Mouse (Mus musculus) CH12.LX (cell line): ENCODE measurements around the gene Clcn2.

Experiments
- CTCF ChIP-seq, 2 experiments: IDR thresholded peaks in 1 of 2; conservative IDR thresholded peaks in 1 of 2; 2 replicates each; pipeline ENCODE4 v1.5.1; 2011 to 2012; ENCODE audit warnings: low read depth in 2 of 2, low read length in 2 of 2, improper control_type of control experiment in 1 of 2, inconsistent platforms in 1 of 2, mild to moderate bottlenecking in 1 of 2, moderate library complexity in 1 of 2
- EP300 ChIP-seq: IDR thresholded peaks from 2 replicates; pipeline ENCODE4 v1.6.1; 2011; ENCODE audit warnings: low read length, improper control_type of control experiment
- HCFC1 ChIP-seq: IDR thresholded peaks from 2 replicates; pipeline ENCODE4 v1.6.1; 2012; ENCODE audit warnings: low read depth, mild to moderate bottlenecking, inconsistent platforms, low read length, improper control_type of control experiment
- NELFE ChIP-seq: IDR thresholded peaks from 2 replicates; pipeline ENCODE4 v1.6.1; 2011; ENCODE audit warnings: low read depth, low read length, improper control_type of control experiment
- TCF12 ChIP-seq: IDR thresholded peaks from 2 replicates; pipeline ENCODE4 v1.6.1; 2014; ENCODE audit warnings: low read depth, mild to moderate bottlenecking, inconsistent platforms, low read length, improper control_type of control experiment

GRCm38 (mm10) chr16:20715566-20715965 lies 2.0 kb downstream of the Clcn2 start:
- no peak for TF ChIP-seq EP300
- no peak; the same call in 1 of the 2 replicates for TF ChIP-seq HCFC1
- no peak; the same call in 1 of the 2 replicates for TF ChIP-seq NELFE
- no peak for TF ChIP-seq TCF12
- no peak for TF ChIP-seq CTCF (conservative IDR thresholded peaks at IDR 0.05 in 1 of 2, IDR thresholded peaks at IDR 0.05 in 1 of 2; ENCODE audit: low read depth in 2 of 2, low read length in 2 of 2)
